Mouse (Mus musculus) right cerebral cortex, postnatal 36 days (tissue): ENCODE measurements around the gene E2f6.

Source experiments
- DNase-seq, 2 experiments: peaks; one replicate each; pipeline ENCODE4 v3.0.0; 2022; ENCODE audit warnings: low spot score in 2 of 2, mixed read lengths in 1 of 2

Gene E2f6

GRCm38 (mm10) chr12:16800259-16800958 lies 10.4 kb upstream of the E2f6 start, which contains the start of gene Greb1:
Gene Greb1 (minus strand): TSS chr12:16800886.
- no peak for DNase-seq

GRCm38 (mm10) chr12:16800959-16801315 lies 9.8 kb upstream of the E2f6 start:
- no peak for DNase-seq

- DNase-seq, result no peak
These were observed 7.4 kb upstream of the E2f6 start for GRCm38 (mm10) chr12:16803237-16803955.

GRCm38 (mm10) chr12:16803956-16804430 lies 6.8 kb upstream of the E2f6 start:
- DNase-seq, result no peak

- DNase-seq, result peak; percentile 67 to 71
These were observed 5.3 kb upstream of the E2f6 start for GRCm38 (mm10) chr12:16805511-16805910.

GRCm38 (mm10) chr12:16808045-16808444 lies 2.7 kb upstream of the E2f6 start:
- peak in 1 of 2 experiments; percentile 27 for DNase-seq

- DNase-seq, result no peak
These were observed 714 bp downstream of the E2f6 start for GRCm38 (mm10) chr12:16811477-16811876.

GRCm38 (mm10) chr12:16817147-16817546 lies 6.4 kb downstream of the E2f6 start:
- DNase-seq, result no peak

GRCm38 (mm10) chr12:16818513-16818912 lies 7.8 kb downstream of the E2f6 start:
- DNase-seq, result no peak

- DNase-seq, result no peak
These were observed 10.0 kb downstream of the E2f6 start for GRCm38 (mm10) chr12:16820761-16821160.

- no peak for DNase-seq
These were observed 11.5 kb downstream of the E2f6 start for GRCm38 (mm10) chr12:16822181-16822734.

- no peak for DNase-seq
These were observed 12.9 kb downstream of the E2f6 start for GRCm38 (mm10) chr12:16823701-16824100.

- no peak for DNase-seq
These were observed 17.7 kb downstream of the E2f6 start for GRCm38 (mm10) chr12:16828505-16828904.

GRCm38 (mm10) chr12:16829785-16830184 lies 19.0 kb downstream of the E2f6 start:
- no peak for DNase-seq

- DNase-seq, result no peak
These were observed 20.3 kb downstream of the E2f6 start for GRCm38 (mm10) chr12:16831071-16831470.

- no peak for DNase-seq
These were observed 23.9 kb downstream of the E2f6 start for GRCm38 (mm10) chr12:16834701-16835100.

GRCm38 (mm10) chr12:16836188-16836587 lies 25.4 kb downstream of the E2f6 start:
- peak; percentile 77 to 91 for DNase-seq

- DNase-seq, result no peak
These were observed 27.0 kb downstream of the E2f6 start for GRCm38 (mm10) chr12:16837766-16838165.

GRCm38 (mm10) chr12:16840842-16841782 lies 30.3 kb downstream of the E2f6 start:
- DNase-seq, result no peak

- DNase-seq, result peak in 1 of 2 experiments; percentile 44
These were observed 34.1 kb downstream of the E2f6 start for GRCm38 (mm10) chr12:16844623-16845592.
